Mouse (Mus musculus) heart, adult 9 months (tissue): ENCODE measurements around the gene Phgr1.

Source experiments
- DNase-seq, 2 experiments: peaks; one replicate each; pipeline ENCODE4 v3.0.0; 2022; ENCODE audit warnings: low spot score in 2 of 2

Gene Phgr1

DNA sequence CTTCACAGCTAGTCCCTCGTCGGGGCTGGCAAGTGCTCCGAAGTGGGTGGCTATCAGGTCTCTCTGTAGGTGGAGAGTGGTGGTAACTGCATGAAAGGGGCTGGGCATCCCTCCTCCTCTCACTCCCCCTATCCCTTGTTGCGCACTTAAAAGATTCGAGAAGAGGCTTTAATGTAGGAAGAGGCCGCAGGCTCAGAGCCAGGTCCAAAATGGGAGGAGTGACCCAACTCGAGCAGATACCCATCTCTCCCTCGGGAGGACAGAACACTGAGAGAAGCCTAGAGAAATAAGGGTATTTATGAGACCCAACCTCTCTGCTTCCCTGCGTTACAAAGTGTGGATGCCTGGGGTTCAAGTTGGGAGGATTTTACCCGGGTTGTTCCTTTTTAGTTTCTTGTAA, 6.5 kb downstream of the Phgr1 start:
- no peak for DNase-seq

DNA sequence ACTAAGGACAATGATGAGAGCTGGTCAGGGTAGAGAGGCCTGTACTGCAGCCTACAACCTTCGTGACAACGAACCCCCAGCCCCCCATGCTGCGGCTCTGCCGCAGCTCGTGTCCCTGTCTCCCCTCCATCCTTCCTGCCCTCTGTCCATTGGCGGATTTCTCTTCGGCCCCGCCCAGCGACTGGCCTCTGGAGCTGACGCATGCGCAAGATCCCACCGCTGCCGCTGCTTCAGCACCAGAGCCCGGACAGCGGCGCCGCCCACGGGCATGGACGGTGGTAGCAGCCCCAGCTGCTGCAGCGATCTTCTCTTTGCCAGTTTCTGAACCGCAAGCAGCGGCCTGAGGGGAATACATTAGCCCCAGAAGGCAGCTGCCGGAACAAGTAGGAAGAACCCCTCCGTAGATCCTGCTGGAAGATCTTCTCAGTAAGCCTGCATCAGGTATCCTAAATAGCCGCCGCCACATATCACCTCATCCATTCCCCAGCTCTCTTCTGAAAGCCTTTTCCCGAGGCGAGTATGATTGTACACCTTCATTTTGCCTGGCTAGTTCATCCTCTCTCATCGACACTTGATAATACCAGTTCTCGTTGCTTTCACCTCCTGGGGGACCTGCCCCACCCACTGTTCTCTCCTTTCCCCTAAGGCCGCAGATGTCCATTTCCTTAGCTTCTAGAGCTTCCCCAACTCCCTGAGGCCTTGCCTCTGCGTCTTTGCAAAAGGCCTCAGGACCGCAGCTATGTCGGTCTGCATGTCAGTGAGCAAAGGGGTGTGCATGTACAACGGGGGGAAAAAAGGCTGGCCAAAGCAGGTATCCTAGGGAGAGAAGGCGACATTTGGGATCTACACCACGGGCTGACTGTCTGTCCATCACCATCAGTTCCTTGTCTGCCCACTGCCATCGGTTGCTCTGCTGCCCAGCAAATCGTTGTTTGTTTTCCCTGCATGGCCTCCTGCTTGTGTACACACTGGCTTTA, 7.2 kb downstream of the Phgr1 start, which contains the start of gene Disp2:
Gene Disp2, plus strand, starts transcription at position 216 of the 977 bp plus-strand sequence.
- DNase-seq = peak; percentile 90 to 91

DNA sequence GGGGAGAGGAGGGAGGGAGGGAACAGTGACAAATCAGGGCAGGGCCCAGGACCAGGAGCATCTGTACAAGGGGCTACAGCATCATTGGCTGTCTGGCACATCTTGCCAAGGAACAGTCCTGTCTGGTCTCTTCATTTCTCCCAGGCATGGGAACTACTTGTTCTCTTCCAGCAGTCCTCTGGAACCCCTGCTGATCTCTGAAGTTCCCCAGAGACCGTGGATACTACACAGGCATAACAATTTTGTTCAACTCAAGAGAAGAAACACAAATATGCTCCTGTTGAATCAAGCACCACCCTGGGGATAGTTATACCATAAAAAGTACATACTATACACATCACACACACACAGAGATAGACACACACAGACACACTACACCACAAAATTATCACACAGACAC, 8.5 kb downstream of the Phgr1 start:
- no peak for DNase-seq

DNA sequence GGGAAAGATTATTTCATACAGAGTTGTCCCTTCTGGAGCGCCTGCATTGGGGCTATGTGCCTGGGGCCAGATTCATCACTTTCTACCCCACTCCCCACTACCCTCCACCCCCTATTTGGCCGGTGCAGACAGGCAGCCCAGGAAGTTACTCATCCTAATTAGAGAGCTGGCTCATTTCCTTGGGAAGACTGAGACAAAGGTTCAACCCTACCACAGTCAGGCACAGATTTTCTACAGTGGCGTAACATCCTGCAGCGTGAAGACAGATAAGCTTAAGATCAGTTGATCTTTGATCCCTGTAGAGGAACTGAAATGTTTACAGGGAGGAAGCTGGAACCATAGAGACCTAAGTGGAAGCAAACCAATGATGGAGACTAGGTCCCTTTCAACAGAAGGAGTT, 9.7 kb downstream of the Phgr1 start:
- DNase-seq = no peak

DNA sequence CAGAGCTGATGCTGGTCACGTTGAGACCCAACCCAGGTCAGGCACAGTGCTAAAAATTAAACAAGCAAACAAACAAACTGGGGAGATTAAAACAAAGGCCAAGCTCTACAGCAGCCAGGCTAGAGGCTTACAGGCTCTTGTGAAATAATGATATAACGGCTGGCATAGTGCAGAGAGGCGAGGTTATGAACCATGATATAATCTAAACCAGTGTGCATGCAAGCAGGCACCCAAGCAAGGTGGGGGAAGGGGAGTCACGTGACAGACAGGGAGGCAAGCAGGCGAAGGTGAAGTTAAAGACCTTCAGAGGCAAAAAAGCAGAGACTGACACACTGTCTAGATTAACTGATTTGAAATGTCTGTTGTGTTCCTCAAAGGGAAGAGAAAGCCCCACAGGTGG, 10.5 kb downstream of the Phgr1 start:
- DNase-seq = no peak

DNA sequence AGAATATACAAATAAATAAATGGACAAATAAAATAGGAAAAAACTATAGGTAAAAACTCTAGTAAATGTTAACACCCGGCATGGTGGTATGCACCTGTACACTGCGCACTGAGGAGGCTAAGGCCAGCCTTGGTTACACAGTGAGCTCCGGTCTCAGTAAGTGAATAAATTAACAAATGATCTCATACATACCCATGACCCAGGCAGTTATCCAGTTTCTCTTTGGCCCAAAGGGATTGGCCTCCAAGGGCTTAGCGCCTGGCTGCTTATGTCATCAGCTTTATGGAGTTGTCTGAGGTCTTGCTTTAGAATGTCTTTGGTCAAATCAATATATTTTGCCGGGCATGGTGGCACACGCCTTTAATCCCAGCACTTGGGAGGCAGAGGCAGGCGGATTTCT, 11.1 kb downstream of the Phgr1 start:
- no peak for DNase-seq

DNA sequence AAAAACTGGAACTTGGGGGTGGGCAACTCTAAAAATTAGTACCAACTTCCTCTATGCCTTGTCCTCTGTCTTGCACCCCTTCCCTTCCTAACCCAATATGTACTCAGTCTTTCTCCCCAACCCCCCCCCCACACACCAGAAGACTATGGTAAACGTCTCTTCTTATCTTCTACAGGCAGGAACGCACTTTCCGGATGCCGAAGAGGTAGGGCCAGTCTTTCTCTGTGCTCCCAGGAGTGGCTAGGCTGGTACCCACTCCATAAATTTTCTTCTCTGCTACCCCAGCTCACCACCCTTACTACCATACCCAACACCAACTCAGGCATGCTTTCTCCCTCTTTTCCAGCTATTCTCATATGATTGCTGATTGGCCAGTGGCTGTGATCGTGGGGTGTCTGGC, 14.0 kb downstream of the Phgr1 start:
- DNase-seq = no peak

DNA sequence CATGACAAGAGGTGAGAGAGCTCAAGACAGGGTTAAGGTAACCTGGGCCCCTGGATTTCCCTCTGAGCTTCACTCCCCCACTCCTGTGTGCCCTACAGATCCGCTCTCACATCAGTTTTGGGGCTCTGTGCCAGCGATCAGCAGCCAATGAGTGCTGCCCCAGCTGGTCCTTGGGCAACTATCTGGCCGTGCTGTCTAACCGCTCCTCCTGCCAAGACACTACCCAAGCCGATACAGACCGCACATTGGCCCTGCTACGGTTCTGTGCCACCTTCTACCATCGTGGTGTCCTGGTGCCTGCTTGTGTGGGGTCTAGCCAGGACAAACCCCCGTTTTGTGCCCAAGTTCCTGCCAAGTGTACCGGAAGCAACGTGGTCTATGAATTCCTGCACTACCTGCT, 16.9 kb downstream of the Phgr1 start:
- no peak for DNase-seq

DNA sequence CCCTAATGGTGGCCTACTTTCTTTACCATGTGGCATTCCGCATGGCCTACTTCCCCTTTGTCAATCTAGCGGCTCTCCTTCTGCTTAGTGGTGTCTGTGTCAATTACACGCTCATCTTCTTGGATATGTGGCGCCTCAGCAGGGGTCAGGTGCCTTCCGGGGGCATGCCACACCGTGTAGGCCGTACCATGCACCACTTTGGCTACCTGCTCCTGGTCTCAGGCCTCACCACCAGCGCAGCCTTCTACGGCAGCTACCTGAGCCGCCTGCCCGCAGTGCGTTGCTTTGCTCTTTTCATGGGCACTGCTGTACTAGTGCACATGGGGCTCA, 17.6 kb downstream of the Phgr1 start:
- no peak for DNase-seq

DNA sequence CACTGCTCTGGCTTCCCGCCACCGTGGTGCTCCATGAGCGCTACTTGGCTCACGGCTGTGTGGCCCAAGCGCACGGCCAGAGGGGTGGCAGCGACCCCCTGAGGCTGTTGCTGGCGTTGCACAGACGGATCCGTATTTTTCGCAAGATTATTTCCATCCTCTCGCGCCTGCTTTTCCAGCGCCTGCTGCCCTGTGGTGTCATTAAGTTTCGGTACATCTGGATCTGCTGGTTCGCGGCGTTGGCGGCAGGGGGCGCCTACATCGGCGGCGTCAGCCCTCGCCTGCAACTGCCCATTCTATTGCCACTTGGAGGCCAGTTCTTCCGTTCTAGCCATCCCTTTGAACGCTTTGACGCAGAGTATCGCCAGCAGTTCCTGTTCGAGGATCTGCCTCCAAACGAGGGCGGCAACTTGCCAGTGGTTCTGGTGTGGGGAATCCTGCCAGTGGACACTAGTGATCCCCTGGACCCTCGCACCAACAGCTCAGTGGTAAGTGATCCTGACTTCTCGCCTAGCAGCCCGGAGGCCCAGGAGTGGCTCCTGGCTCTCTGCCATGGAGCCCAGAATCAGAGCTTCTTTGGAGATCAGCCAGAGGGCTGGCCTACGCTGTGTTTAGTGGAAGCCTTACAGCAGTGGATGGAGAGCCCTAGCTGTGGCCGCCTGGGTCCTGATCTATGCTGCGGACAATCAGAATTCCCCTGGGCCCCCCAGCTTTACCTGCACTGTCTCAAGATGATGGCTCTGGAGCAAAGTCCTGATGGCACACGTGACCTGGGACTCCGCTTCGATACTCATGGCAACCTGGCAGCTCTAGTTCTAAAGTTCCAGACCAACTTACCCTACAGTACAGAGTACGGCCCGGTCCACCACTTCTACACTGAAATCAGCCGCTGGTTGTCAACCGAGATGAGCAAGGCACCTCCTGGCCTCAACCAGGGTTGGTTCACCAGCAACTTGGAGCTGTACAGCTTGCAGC, 18.3 kb downstream of the Phgr1 start:
- DNase-seq = peak; percentile 37 to 62

DNA sequence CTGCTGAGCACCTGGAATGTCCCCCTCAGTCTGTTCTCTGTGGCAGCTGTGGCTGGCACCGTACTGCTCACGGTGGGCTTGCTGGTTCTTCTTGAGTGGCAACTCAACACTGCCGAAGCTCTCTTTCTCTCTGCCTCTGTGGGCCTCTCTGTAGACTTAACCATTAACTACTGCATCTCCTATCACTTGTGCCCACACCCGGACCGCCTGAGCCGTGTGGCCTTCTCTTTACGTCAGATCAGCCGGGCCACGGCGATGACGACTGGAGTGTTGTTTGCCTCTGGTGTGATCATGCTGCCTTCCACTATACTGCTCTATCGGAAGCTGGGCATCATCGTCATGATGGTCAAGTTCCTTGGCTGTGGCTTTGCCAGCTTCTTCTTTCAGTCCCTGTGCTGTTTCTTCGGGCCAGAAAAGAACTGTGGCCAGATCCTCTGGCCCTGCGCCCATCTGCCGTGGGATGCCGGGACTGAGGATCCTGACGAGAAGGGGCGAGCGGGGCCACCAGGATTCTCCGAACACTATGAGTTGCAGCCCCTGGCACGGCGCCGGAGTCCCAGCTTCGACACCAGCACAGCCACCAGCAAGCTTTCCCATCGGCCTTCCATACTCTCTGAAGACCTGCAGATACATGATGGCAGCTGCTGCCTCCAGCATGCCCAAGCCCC, 19.2 kb downstream of the Phgr1 start:
- no peak for DNase-seq

DNA sequence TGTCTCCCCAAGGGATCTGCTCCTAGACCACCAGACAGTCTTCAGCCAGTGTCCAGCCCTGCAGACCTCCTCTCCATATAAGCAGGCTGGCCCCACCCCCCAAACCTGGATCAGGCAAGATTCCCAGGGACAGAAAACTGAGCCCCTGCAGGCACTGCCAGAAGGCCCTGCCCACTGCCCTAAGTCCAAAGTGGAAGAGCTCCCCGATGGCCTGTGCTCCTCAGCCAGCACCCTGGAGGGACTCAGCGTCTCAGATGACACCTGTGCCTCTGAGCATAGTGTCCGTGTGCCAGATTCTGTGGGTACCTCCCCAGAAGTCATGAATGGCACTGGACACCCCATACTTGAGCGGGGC, 19.7 kb downstream of the Phgr1 start:
- DNase-seq = no peak

DNA sequence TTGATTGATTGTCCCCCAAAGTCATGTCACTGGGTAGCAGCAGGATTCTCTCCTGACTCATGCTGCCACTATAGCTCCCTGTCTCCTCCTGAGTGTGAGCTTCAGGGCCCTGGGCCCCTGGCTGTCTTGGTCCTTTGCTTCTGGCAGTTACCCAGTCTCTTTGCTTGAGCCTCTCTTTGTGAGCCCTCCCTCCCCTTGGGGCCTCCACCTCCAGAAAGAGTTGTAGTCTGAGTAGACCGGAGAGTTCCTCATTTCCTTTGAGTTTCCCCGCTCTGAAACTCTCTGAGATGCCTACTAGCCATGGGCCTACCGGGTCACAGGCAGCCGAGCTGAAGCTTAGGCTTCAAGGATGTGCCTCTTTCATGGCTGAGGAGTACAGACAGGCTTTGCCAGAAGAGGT, 21.1 kb downstream of the Phgr1 start:
- no peak for DNase-seq

DNA sequence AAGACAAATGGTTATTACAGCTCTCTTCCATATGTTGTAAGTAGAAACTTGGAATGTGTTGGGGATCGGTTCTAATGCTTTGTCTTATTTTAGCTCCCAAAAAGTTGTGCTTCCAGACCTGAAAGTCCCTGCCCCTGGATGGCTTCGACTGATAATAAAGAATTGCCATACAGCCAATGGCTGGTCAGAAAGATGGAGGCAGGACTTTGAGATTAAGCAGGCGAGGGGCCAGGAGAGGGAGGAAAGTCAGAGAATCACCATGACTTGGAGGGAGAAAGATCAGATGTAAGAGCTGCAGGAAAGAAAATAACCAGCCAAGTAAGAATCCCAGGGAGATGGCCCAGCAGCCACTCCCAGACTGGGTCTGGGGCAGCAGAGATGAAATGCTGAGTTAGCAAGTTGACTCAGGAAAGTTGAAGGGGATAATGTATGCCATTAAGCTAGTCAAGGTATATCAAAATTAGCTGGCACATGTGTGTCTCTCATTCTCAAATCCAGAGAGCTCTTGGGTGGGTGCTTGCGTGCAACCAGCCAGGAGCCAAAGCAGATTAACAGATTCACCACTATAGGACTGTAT, 30.1 kb downstream of the Phgr1 start:
- no peak for DNase-seq

DNA sequence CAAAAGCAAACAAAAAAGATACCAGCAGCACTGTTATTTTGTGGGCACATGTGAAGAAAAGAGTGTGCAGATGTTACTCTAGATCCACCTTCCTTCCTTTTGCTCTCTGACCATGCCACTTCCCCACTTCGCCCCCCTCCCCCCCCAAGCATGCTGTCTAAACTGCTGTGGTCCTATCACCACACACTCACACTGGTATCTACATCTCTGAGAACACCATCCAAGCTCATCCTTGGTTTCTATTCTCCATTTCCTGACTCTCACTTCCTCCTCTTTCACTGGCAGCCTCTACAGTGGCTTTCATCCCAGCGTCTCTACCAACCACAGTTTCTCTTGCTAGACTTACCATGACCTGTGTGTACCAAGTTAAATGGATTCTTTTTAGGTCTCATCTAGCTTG, 31.9 kb downstream of the Phgr1 start:
- peak in 1 of 2 experiments; percentile 32 for DNase-seq

DNA sequence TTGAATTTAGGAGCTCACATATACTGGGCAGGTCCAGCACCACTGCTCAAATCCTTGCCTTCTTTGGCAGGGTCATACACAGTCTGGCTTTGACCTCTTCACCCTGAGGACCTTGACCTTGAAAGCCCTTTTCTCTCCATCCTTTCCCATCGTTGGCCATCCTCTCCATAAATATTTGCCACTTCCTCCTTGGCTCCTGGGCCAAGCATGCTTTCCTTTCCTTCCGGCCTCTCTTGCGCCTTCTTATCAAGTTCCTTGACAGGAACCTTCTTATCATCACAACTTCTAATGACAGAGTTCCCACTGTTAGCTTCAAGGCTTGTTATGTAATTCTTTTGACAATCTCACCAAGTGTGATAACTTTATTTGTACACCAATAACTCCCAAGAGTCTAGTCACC, 32.6 kb downstream of the Phgr1 start:
- DNase-seq = no peak

DNA sequence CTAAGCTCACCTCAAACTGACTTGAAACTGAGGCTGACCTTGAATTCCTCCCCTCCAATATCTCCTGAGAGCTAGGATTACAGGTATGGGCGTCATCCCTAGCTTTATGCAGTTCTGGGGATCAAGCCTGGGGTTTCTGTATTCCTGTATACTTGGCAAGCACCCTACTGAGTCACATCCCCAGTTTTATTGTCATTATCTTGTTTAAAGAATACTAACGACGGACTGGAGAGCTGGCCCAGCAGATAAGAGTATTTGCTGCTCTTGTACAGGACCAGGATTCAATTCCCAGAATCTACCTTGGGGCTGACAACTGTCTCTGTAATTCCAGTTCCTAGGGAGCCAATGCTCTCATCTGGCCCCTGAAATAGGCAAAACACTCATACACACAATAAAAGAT, 33.2 kb downstream of the Phgr1 start:
- no peak for DNase-seq

DNA sequence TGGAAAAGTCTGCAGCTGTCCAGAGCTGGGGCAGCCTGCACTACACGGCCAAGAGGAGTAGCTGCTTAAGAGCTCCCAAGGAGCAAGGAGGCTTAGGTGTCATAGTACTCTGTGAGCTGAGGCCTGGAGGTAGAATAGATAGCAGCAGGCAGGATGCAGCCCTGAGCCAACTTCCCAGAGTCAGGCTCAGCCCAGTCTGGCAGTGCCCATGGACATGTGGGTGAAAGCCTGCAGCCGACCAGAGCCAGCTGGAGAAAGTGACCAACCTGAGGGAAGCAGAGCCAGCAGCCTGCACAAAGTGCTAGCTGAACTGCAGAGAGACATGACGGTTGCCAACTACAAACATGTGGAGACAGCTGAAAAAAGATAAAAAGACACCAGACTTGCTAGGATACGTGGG, 34.3 kb downstream of the Phgr1 start:
- DNase-seq = peak; percentile 49 to 52

DNA sequence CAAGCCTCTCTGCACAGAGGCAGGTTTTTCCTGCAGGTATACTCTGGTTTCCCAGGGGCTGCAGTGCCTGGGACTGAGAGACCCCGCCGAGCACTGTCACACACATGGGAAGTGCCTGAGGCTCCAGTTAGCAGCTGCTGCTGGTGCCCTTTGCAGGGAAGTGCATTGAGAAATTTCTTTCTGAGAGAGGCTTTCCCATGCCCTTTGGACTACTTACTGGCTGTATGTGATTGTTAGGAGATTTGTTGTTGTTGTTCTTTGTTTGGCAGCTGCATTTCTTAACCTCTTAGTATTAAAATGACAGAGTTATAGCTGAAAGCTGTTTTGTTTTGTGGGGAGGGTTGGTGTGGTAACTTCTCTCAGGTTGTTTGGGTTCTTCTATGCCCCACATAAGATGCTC, 38.3 kb downstream of the Phgr1 start:
- DNase-seq = no peak

DNA sequence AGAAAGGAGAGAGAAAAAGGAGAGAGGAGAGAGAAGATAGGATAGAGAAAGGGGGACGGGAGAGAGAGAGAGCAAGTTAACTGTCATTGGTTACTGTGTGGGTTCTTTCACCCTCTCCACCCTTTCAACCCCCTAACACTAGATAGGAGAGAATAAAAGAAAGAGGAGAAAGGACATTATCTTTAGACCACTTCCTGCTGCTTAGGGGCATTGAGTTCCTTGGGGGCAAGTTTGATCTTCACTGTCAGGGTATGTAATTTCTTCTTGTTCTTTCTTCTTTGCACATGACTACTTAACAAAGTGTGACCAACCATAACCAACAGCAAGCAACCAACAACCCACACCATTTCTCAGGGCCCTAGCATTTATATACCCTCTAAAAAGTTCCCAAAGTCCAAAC, 40.2 kb downstream of the Phgr1 start:
- no peak for DNase-seq

DNA sequence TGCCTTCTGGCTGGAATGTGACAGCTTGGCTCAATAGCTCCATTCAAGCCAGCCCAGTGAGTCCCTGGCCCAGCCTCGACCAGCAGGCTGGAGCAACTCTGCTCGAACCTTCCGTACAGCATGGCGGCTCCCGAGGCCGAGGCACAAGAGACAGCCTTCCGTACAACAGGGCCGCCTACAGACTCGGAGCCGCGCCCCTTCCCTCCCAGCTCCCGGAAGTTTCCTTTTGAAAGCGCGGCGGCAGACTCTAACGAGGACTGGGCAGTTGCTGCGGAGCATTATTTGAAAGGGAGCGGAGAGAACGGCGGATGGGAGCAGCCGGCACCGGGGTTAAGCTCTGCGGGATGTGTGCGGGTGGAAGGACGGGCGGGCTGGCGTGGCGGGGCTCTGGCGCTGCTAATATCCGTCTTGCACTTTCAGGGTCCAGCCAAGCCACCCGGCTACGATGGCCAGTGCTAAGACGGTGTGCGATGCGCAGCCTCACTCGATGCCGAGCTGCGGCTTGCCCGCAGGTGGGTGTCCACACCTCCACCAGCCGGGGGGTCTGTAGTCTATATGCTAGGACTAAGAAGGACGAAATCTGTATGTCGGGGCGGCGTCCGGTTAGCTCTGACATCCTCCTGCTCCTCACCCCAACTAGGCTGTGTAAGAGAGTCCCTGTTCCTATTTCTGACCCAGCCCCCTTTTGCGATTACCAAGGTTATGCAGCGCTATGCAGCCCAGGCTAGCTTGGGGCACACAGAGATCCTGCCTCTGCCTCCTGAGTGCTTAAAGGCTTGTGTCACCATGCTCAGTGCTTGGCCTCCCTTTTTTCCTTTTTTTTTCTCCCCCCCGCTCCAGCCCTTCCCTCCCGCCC, 41.6 kb downstream of the Phgr1 start, which contains the start of gene Knstrn:
Gene Knstrn, plus strand, starts transcription at position 23 of the 856 bp plus-strand sequence.
- DNase-seq = peak; percentile 81 to 88
